Mouse (Mus musculus) intestine, embryonic 14.5 days (tissue): ENCODE results near the gene BC037034. TPM values are rescaled to one million over a fixed set of nuclear protein-coding genes. Genes with fewer than 3 reads are reported as not detected.

ENCODE experiments used
- ATAC-seq: fragments of 200-750 bp; cut with Nextera tagmentation; replicated peaks from 2 replicates; pipeline ENCODE4 v1.8.0; 2017; ENCODE audit warnings: low read depth, moderate number of reproducible peaks, moderate TSS enrichment, moderate library complexity; ENCODE audit not compliant: low FRiP score, low TSS enrichment
- DNase-seq: peaks from one replicate; pipeline ENCODE4 v3.0.0-alpha.2; 2018; ENCODE audit warnings: low spot score
- H3K27ac ChIP-seq: fragments of 300-500 bp; sonication (generic); 2 replicates; pipeline ENCODE4 v1.5.1; 2014; ENCODE audit warnings: low read depth, mild to moderate bottlenecking, control low read depth
- H3K27me3 ChIP-seq: fragments of 300-500 bp; sonication (generic); replicated peaks from 2 replicates; pipeline ENCODE4 v1.6.1; 2014; ENCODE audit warnings: low read length, control low read depth; ENCODE audit not compliant: control insufficient read depth, insufficient read depth
- H3K36me3 ChIP-seq: fragments of 300-500 bp; sonication (generic); 2 replicates; pipeline ENCODE4 v1.6.1; 2014; ENCODE audit warnings: low read length, control low read depth; ENCODE audit not compliant: control insufficient read depth, insufficient read depth
- H3K4me1 ChIP-seq: fragments of 300-500 bp; sonication (generic); replicated peaks from 2 replicates; pipeline ENCODE4 v1.6.1; 2014; ENCODE audit warnings: low read length, control low read depth, mixed read lengths; ENCODE audit not compliant: control insufficient read depth, insufficient read depth
- H3K4me2 ChIP-seq: fragments of 300-500 bp; sonication (generic); 2 replicates; pipeline ENCODE4 v1.6.1; 2014; ENCODE audit warnings: low read length
- H3K4me3 ChIP-seq: fragments of 300-500 bp; sonication (generic); 2 replicates; pipeline ENCODE4 v1.5.1; 2014; ENCODE audit warnings: low read depth, low read length, control low read depth, mixed read lengths
- H3K9ac ChIP-seq: fragments of 300-500 bp; sonication (generic); 2 replicates; pipeline ENCODE4 v1.6.1; 2014; ENCODE audit warnings: mild to moderate bottlenecking, low read length
- H3K9me3 ChIP-seq: fragments of 300-500 bp; sonication (generic); 2 replicates; pipeline ENCODE4 v1.6.1; 2016; ENCODE audit warnings: low read length, control low read depth; ENCODE audit not compliant: control insufficient read depth
- WGBS: fragments of 180-500 bp; shearing (Covaris S2); extraction: QIAGEN DNeasy Blood & Tissue Kit; methylation state at CpG from one replicate; pipeline ENCODE4 v1.1.7; 2014; 5-methylcytosine and 5-hydroxymethylcytosine counted together
- polyA plus RNA-seq: library from polyadenylated mRNA; unstranded; fragments of >200 nt; fragmentation: Nextera tagmentation; extraction: Ambion mirVana; gene quantifications from 2 replicates; pipeline ENCODE4 v1.2.1, GENCODE M21; 2014

The BC037034 gene
- polyA plus RNA-seq, 1 experiment from 2014 or later, result 7.5 TPM

- no peak overlapping the region for H3K27ac ChIP-seq
- no peak overlapping the region for H3K4me2 ChIP-seq
- no peaks in the 10 kb centered on the region for H3K27me3 ChIP-seq
- WGBS, result 71% methylated on average over 4 of the region's 4 CpGs
- H3K4me3 ChIP-seq, result no peak overlapping the region
- peaks cover 16% of the 10 kb centered on the region; the same call in 1 of the 2 replicates for H3K4me1 ChIP-seq
- H3K9me3 ChIP-seq, result no peaks in the 10 kb centered on the region
- ATAC-seq (no peak), DNase-seq (no peak)
- H3K9ac ChIP-seq, result no peak overlapping the region
- peaks cover 8% of the 10 kb centered on the region; the same call in 1 of the 2 replicates for H3K36me3 ChIP-seq
Observed at GRCm38 (mm10) chr5:138268980-138269379, 5.1 kb upstream of the BC037034 start.

GRCm38 (mm10) chr5:138267114-138267513, 3.3 kb upstream of the BC037034 start:
- no peak overlapping the region for H3K4me2 ChIP-seq
- H3K4me3 ChIP-seq, result no peak overlapping the region
- peaks cover 22% of the 10 kb centered on the region for H3K4me1 ChIP-seq
- no peak overlapping the region for H3K9ac ChIP-seq
- DNase-seq (no peak), ATAC-seq (no peak)
- no peaks in the 10 kb centered on the region for H3K27me3 ChIP-seq
- WGBS, result 85% methylated on average over 3 of the region's 3 CpGs
- no peak overlapping the region for H3K27ac ChIP-seq
- H3K36me3 ChIP-seq, result peaks cover 10% of the 10 kb centered on the region; the same call in 1 of the 2 replicates
- no peaks in the 10 kb centered on the region for H3K9me3 ChIP-seq

- no peak overlapping the region for H3K27ac ChIP-seq
- ATAC-seq (no peak), DNase-seq (no peak)
- peaks cover 23% of the 10 kb centered on the region for H3K36me3 ChIP-seq
- no peaks in the 10 kb centered on the region for H3K9me3 ChIP-seq
- no peak overlapping the region for H3K9ac ChIP-seq
- peaks cover 15% of the 10 kb centered on the region for H3K4me1 ChIP-seq
- no peak overlapping the region for H3K4me2 ChIP-seq
- no peak overlapping the region for H3K4me3 ChIP-seq
- WGBS, result 92% methylated on average over 4 of the region's 4 CpGs
- no peaks in the 10 kb centered on the region for H3K27me3 ChIP-seq
Observed at GRCm38 (mm10) chr5:138265712-138266111, 1.9 kb upstream of the BC037034 start.

- no peaks in the 10 kb centered on the region for H3K9me3 ChIP-seq
- H3K4me3 ChIP-seq, result peak overlapping the region; percentile 73
- WGBS, result 10% methylated on average over 6 of the region's 6 CpGs
- ATAC-seq, result no peak
- H3K27ac ChIP-seq, result peak overlapping the region; percentile 73; the same call in 1 of the 2 replicates
- no peaks in the 10 kb centered on the region for H3K27me3 ChIP-seq
- peak overlapping the region; percentile 89 for H3K4me2 ChIP-seq
- H3K9ac ChIP-seq, result peak overlapping the region; percentile 78
- peak; percentile 64 for DNase-seq
- H3K36me3 ChIP-seq, result peaks cover 38% of the 10 kb centered on the region
- peaks cover 15% of the 10 kb centered on the region for H3K4me1 ChIP-seq
Observed at GRCm38 (mm10) chr5:138264207-138264578, 360 bp upstream of the BC037034 start.

GRCm38 (mm10) chr5:138262582-138263240, 1.1 kb downstream of the BC037034 start:
- ATAC-seq (no peak), DNase-seq (no peak)
- WGBS, result 64% methylated on average over 18 of the region's 18 CpGs
- Histone ChIP-seq H3K27me3 (no peaks in the 10 kb centered on the region), H3K27ac (no peak overlapping the region), H3K4me1 (peaks cover 15% of the 10 kb centered on the region), H3K9me3 (no peaks in the 10 kb centered on the region), H3K4me2 (peak overlapping the region; percentile 89), H3K36me3 (peaks cover 50% of the 10 kb centered on the region), H3K4me3 (peak overlapping the region; percentile 73), H3K9ac (peak overlapping the region; percentile 78)

- no peak overlapping the region for H3K9ac ChIP-seq
- H3K4me2 ChIP-seq, result no peak overlapping the region
- WGBS, result 81% methylated on average over 4 of the region's 4 CpGs
- no peak overlapping the region for H3K27ac ChIP-seq
- ATAC-seq (no peak), DNase-seq (no peak)
- peaks cover 15% of the 10 kb centered on the region for H3K4me1 ChIP-seq
- H3K4me3 ChIP-seq, result no peak overlapping the region
- H3K36me3 ChIP-seq, result peaks cover 54% of the 10 kb centered on the region
- no peaks in the 10 kb centered on the region for H3K27me3 ChIP-seq
- no peaks in the 10 kb centered on the region for H3K9me3 ChIP-seq
Observed at GRCm38 (mm10) chr5:138262001-138262400, 1.8 kb downstream of the BC037034 start.

GRCm38 (mm10) chr5:138260834-138261233, 3.0 kb downstream of the BC037034 start:
- no peak overlapping the region for H3K4me3 ChIP-seq
- no peak overlapping the region for H3K4me2 ChIP-seq
- 77% methylated on average over 11 of the region's 11 CpGs for WGBS
- ATAC-seq (no peak), DNase-seq (no peak)
- H3K9ac ChIP-seq, result no peak overlapping the region
- no peak overlapping the region for H3K27ac ChIP-seq
- H3K9me3 ChIP-seq, result no peaks in the 10 kb centered on the region
- H3K36me3 ChIP-seq, result peaks cover 47% of the 10 kb centered on the region
- H3K27me3 ChIP-seq, result no peaks in the 10 kb centered on the region
- H3K4me1 ChIP-seq, result peaks cover 22% of the 10 kb centered on the region

- Histone ChIP-seq H3K9me3 (no peaks in the 10 kb centered on the region), H3K9ac (no peak overlapping the region), H3K27me3 (no peaks in the 10 kb centered on the region), H3K4me2 (no peak overlapping the region), H3K36me3 (peaks cover 46% of the 10 kb centered on the region), H3K4me1 (peaks cover 22% of the 10 kb centered on the region), H3K4me3 (no peak overlapping the region), H3K27ac (no peak overlapping the region)
- no peak for ATAC-seq
- DNase-seq, result no peak
- WGBS, result 80% methylated on average over 10 of the region's 10 CpGs
Observed at GRCm38 (mm10) chr5:138260051-138260450, 3.8 kb downstream of the BC037034 start.

GRCm38 (mm10) chr5:138258993-138259392, 4.8 kb downstream of the BC037034 start:
- H3K9ac ChIP-seq, result no peak overlapping the region
- 62% methylated on average over 7 of the region's 7 CpGs for WGBS

More at GRCm38 (mm10) chr5:138258993-138259392, 4.8 kb downstream of the BC037034 start:
- H3K4me2 ChIP-seq, result no peak overlapping the region
- H3K9me3 ChIP-seq, result no peaks in the 10 kb centered on the region
- peaks cover 46% of the 10 kb centered on the region for H3K36me3 ChIP-seq
- peaks cover 18% of the 10 kb centered on the region for H3K4me1 ChIP-seq
- no peak for ATAC-seq
- H3K4me3 ChIP-seq, result no peak overlapping the region
- no peak for DNase-seq
- no peaks in the 10 kb centered on the region for H3K27me3 ChIP-seq
- H3K27ac ChIP-seq, result no peak overlapping the region
